Mouse (Mus musculus) lung, embryonic 14.5 days (tissue): Measurements from ENCODE around the gene Dnah3. TPM values are rescaled to one million over a fixed set of nuclear protein-coding genes. Genes with fewer than 3 reads are reported as not detected.
A peak's percentile ranks its signal among the peaks of the same experiment; 100 is the strongest.

Source experiments
- ATAC-seq: fragments of 200-750 bp; cut with Nextera tagmentation; 2 replicates; pipeline ENCODE4 v1.8.0; 2017; ENCODE audit warnings: mild to moderate bottlenecking, moderate TSS enrichment, moderate library complexity; ENCODE audit not compliant: insufficient read depth
- DNase-seq: peaks from one replicate; pipeline ENCODE4 v3.0.0-alpha.2; 2015
- H3K27ac ChIP-seq: fragments of 300-500 bp; sonication (generic); 2 replicates; pipeline ENCODE4 v1.5.1; 2014; ENCODE audit warnings: low read depth, mild to moderate bottlenecking, moderate library complexity
- H3K27me3 ChIP-seq: fragments of 300-500 bp; sonication (generic); 2 replicates; pipeline ENCODE4 v1.6.1; 2014; ENCODE audit warnings: low read length, control low read depth; ENCODE audit not compliant: insufficient read depth
- H3K36me3 ChIP-seq: fragments of 300-500 bp; sonication (generic); 2 replicates; pipeline ENCODE4 v1.6.1; 2014; ENCODE audit warnings: control low read depth; ENCODE audit not compliant: insufficient read depth
- H3K4me1 ChIP-seq: fragments of 300-500 bp; sonication (generic); 2 replicates; pipeline ENCODE4 v1.6.1; 2014; ENCODE audit warnings: antibody characterized with exemption, control low read depth; ENCODE audit not compliant: insufficient read depth
- H3K4me2 ChIP-seq: fragments of 300-500 bp; sonication (generic); 2 replicates; pipeline ENCODE4 v1.6.1; 2014; ENCODE audit warnings: mild to moderate bottlenecking
- H3K4me3 ChIP-seq: fragments of 300-500 bp; sonication (generic); 2 replicates; pipeline ENCODE4 v1.5.1; 2014; ENCODE audit warnings: low read depth, low read length
- H3K9ac ChIP-seq: fragments of 300-500 bp; sonication (generic); 2 replicates; pipeline ENCODE4 v1.6.1; 2014
- H3K9me3 ChIP-seq: fragments of 300-500 bp; sonication (generic); 2 replicates; pipeline ENCODE4 v1.6.1; 2016; ENCODE audit warnings: low read depth, low read length, control low read depth
- CTCF ChIP-seq: IDR thresholded peaks from 2 replicates; pipeline ENCODE4 v1.5.1; 2016; ENCODE audit warnings: antibody characterized with exemption, low read depth
- WGBS: fragments of 180-500 bp; shearing (Covaris S2); extraction: QIAGEN DNeasy Blood & Tissue Kit; methylation state at CpG from one replicate; pipeline ENCODE4 v1.1.7; 2014; 5-methylcytosine and 5-hydroxymethylcytosine counted together
- polyA plus RNA-seq: library from polyadenylated mRNA; unstranded; fragments of >200 nt; fragmentation: Nextera tagmentation; extraction: Ambion mirVana; gene quantifications from 2 replicates; pipeline ENCODE4 v1.2.1, GENCODE M21; 2014

The Dnah3 gene
- polyA plus RNA-seq, 1 experiment from 2014 or later, result not detected

GRCm38 (mm10) chr7:120098403-120098802 is 3.3 kb upstream of the Dnah3 start:
- no peak for ATAC-seq
- H3K27ac ChIP-seq, result no peak overlapping the region
- H3K9me3 ChIP-seq, result no peaks in the 10 kb centered on the region
- H3K36me3 ChIP-seq, result no peaks in the 10 kb centered on the region
- H3K27me3 ChIP-seq, result no peaks in the 10 kb centered on the region
- peaks cover 5% of the 10 kb centered on the region; the same call in 1 of the 2 replicates for H3K4me1 ChIP-seq
- DNase-seq, result peak; percentile 91
- no peak overlapping the region for H3K4me3 ChIP-seq
- peak; percentile 86 for TF ChIP-seq CTCF
- no peak overlapping the region for H3K9ac ChIP-seq
- no peak overlapping the region for H3K4me2 ChIP-seq
- WGBS, result 23% methylated on average over 9 of the region's 9 CpGs

GRCm38 (mm10) chr7:120097845-120098244 is 2.8 kb upstream of the Dnah3 start:
- H3K27me3 ChIP-seq, result no peaks in the 10 kb centered on the region
- peak; percentile 69 for TF ChIP-seq CTCF
- no peak overlapping the region for H3K27ac ChIP-seq
- DNase-seq (peak; percentile 88), ATAC-seq (peak; percentile 58)
- WGBS, result 5% methylated on average over 7 of the region's 7 CpGs
- H3K4me1 ChIP-seq, result no peaks in the 10 kb centered on the region
- H3K9me3 ChIP-seq, result no peaks in the 10 kb centered on the region
- H3K9ac ChIP-seq, result no peak overlapping the region
- H3K4me2 ChIP-seq, result no peak overlapping the region
- H3K36me3 ChIP-seq, result no peaks in the 10 kb centered on the region
- H3K4me3 ChIP-seq, result no peak overlapping the region

GRCm38 (mm10) chr7:120094216-120094615 is 864 bp downstream of the Dnah3 start:
- no peak for TF ChIP-seq CTCF
- Histone ChIP-seq H3K9ac (no peak overlapping the region), H3K27me3 (no peaks in the 10 kb centered on the region), H3K4me2 (no peak overlapping the region), H3K4me1 (no peaks in the 10 kb centered on the region), H3K9me3 (no peaks in the 10 kb centered on the region), H3K27ac (no peak overlapping the region), H3K36me3 (no peaks in the 10 kb centered on the region), H3K4me3 (no peak overlapping the region)
- 75% methylated on average over 3 of the region's 3 CpGs for WGBS
- DNase-seq, result no peak
- no peak for ATAC-seq

DNA sequence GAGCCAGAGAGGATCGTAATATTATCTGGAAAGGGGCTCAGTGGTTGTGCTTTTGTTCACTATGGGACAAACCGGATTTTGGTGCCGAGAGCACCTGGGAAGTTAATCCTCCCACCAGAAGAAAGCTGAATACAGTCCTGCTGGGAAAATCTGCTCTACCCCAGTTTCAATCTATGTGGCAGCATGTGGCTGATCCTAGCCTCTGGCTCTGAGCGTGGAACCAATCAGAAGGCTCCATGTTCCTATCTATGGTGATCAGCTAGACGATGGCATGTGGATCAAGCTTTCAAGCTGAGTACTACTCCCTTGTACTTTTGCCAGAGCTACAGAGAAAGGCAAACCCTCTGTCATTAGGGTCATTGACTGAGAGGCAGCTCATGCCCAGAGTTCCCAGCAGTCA is 2.0 kb downstream of the Dnah3 start:
- no peaks in the 10 kb centered on the region for H3K36me3 ChIP-seq
- no peaks in the 10 kb centered on the region for H3K27me3 ChIP-seq
- no peak overlapping the region for H3K27ac ChIP-seq
- no peak overlapping the region for H3K4me3 ChIP-seq
- no peak overlapping the region for H3K4me2 ChIP-seq
- ATAC-seq (no peak), DNase-seq (no peak)
- H3K9me3 ChIP-seq, result no peaks in the 10 kb centered on the region
- H3K9ac ChIP-seq, result no peak overlapping the region
- H3K4me1 ChIP-seq, result no peaks in the 10 kb centered on the region
- no peak for TF ChIP-seq CTCF
- WGBS, result 40% methylated on average over 5 of the region's 5 CpGs

DNA sequence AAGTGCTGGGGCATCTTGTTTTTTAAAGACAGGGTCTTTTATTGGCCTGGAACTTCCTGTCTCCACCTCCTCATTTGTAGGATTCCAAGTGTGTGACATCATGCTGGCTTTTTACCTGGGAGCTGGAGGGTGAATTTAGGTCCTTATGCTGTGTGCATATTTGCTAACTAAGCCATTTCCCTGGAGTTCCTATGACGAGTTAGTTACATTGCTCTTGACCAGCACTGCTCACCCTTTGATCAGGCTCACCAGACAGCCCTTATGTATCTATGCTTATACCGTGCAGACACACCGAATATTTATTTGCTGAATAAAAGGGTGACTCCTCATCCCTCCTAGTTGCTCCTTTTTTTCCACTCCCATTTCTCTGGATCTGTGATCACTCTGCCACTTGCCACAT is 14.9 kb downstream of the Dnah3 start:
- ATAC-seq, result peak; percentile 73
- no peaks in the 10 kb centered on the region for H3K9me3 ChIP-seq
- no peak overlapping the region for H3K27ac ChIP-seq
- no peaks in the 10 kb centered on the region for H3K4me1 ChIP-seq
- H3K4me3 ChIP-seq, result no peak overlapping the region
- H3K27me3 ChIP-seq, result no peaks in the 10 kb centered on the region
- TF ChIP-seq CTCF, result no peak
- no peak overlapping the region for H3K9ac ChIP-seq
- WGBS, result 37% methylated on average over 3 of the region's 3 CpGs
- DNase-seq, result peak; percentile 40
- no peaks in the 10 kb centered on the region for H3K36me3 ChIP-seq
- H3K4me2 ChIP-seq, result no peak overlapping the region

DNA sequence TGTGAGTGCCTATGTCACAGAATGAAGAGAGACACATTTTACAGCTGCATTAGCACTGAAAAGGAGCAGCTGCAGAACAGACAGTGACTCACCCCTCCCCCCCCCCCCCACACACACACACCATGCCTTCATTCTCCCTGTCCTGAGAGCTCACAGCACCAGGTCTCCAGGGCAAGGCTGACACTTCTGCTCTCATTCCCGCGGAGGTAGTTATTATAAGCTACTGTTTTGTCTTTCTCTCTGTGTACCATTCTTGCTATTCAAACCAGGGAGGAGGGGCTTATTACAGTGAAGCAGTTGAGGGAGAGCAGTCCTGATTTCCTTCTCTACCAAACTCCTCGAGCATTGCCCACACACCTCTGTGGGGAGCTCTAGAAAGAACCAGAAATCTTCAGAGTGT is 25.9 kb downstream of the Dnah3 start:
- Histone ChIP-seq H3K36me3 (no peaks in the 10 kb centered on the region), H3K4me1 (no peaks in the 10 kb centered on the region), H3K27ac (no peak overlapping the region), H3K4me3 (no peak overlapping the region), H3K9me3 (no peaks in the 10 kb centered on the region), H3K9ac (no peak overlapping the region), H3K4me2 (no peak overlapping the region), H3K27me3 (no peaks in the 10 kb centered on the region)
- DNase-seq, result no peak
- no peak for TF ChIP-seq CTCF
- WGBS, result 24% methylated on average over 3 of the region's 3 CpGs
- ATAC-seq, result no peak

- H3K27ac ChIP-seq, result no peak overlapping the region
- no peak for ATAC-seq
- WGBS, result 75% methylated on average over 3 of the region's 3 CpGs
- no peaks in the 10 kb centered on the region for H3K27me3 ChIP-seq
- DNase-seq, result no peak
- no peak for TF ChIP-seq CTCF
- H3K4me1 ChIP-seq, result no peaks in the 10 kb centered on the region
- H3K9me3 ChIP-seq, result no peaks in the 10 kb centered on the region
- H3K9ac ChIP-seq, result no peak overlapping the region
- no peaks in the 10 kb centered on the region for H3K36me3 ChIP-seq
- H3K4me2 ChIP-seq, result no peak overlapping the region
- H3K4me3 ChIP-seq, result no peak overlapping the region
Observed at GRCm38 (mm10) chr7:120068114-120068513, 27.0 kb downstream of the Dnah3 start.

GRCm38 (mm10) chr7:120064045-120064444 is 31.0 kb downstream of the Dnah3 start:
- Histone ChIP-seq H3K4me1 (no peaks in the 10 kb centered on the region), H3K27me3 (no peaks in the 10 kb centered on the region), H3K9me3 (no peaks in the 10 kb centered on the region), H3K4me3 (no peak overlapping the region), H3K36me3 (no peaks in the 10 kb centered on the region), H3K27ac (no peak overlapping the region), H3K4me2 (no peak overlapping the region), H3K9ac (no peak overlapping the region)
- no peak for ATAC-seq
- no peak for TF ChIP-seq CTCF
- DNase-seq, result no peak
- 83% methylated on average over 1 of the region's 1 CpGs for WGBS
